Mouse (Mus musculus) right cerebral cortex, adult 18-20 months (tissue): ENCODE measurements at regions not wholly inside any gene's neighbourhood (a gene's known extent, or its start where the extent isn't known, plus 50 kb on each side); places are given as distances from the start of the nearest gene placed in this dataset.

Source experiments
- DNase-seq: peaks from one replicate; pipeline ENCODE4 v3.0.0; 2022; ENCODE audit warnings: mixed read lengths

DNA sequence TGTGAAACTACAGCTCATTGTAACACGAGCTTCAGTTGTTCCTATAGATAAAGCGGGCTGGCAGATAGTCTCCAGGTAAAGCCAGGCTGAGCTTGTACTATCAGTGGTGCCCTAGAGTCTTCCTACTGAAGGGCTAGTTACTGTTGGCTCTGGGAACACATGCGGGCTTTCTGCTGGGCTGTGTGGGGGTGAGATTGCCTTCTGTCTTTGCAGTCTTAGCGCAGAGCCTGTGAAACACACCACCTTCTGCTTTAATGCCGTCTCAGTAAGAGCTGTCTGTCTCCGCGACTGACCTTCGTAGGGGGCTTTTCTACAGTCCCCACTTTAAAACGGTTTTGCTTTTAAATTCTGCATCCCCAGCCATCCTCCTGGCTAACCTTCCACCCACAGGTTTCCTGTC, 76.7 kb downstream of the Trim29 start:
- peak; percentile 15 for DNase-seq

DNA sequence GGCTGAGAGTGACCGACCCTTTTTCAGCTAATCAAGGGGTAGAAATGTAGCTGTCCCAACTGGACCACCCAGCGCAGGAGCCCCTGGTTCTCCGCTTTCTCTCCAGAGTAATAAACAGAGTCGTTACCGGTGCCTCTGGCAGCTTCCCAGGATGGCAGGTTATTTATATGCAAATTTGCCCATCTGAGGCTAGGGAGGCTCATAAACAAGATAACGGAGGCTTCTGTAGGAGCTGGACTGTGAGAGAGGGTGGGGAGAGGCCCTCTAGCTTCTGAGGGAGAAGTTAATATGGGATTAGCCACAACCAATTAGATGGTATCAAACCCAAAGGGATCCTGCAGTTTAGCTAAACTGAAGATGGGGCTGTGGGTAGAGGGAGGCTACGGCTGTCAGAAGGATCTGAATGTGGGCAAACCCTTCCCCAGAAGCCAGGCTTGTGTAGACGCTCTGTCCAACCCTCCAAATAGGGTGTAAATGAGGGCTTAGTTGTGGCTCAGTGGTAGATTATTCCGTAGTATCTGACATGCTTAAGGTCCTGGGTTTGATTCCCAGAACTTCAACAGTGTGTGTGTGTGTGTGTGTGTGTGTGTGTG, 78.9 kb downstream of the Trim29 start:
- no peak for DNase-seq

DNA sequence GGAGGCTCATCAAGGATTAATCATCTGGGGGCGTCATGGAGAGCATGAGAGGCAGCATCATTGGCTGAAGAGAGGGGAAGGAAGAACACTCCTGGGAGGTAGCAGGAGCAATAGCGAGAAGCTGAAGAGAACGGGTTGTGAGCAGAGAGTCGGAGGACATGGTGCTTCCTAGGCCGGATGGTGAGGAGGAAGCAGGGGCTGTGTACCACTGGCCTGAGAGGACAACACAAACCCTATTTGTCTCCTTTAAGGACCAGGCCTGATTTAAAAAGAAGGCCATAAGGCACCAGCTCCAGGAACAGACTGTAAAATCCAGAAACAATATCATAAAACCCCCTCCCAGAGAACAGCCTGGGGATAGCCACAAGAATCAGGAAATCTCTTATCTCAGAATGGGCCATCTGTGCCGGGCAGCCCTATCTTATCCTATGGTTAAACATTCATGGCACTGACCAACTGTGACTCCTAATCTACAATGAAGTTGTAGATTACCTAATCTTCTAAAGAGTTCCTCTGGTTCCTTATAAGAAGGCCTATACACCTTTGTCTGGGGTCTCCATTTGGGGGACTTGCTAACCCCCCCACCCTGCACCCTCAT, 81.9 kb downstream of the Trim29 start:
- no peak for DNase-seq

DNA sequence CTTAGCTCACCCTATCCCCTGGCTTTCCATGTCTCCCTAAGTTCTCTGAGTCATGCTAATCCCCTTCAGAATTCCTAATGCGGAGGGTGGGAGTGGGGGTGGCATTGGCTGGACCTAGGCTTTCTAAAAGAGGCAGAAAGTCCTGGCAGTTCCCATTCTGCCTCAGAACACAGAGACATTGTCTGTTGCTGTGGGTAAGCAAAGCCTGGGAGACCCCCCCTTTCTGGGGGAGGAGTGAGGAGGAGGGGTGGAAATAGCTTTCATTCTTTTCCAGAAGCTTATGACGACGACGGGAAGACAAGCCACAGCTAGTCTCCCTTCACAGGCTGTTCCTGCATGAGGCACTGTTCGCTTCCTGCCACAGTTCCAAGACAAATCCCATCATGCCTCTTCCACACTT, 83.6 kb downstream of the Trim29 start:
- peak; percentile 7 for DNase-seq

DNA sequence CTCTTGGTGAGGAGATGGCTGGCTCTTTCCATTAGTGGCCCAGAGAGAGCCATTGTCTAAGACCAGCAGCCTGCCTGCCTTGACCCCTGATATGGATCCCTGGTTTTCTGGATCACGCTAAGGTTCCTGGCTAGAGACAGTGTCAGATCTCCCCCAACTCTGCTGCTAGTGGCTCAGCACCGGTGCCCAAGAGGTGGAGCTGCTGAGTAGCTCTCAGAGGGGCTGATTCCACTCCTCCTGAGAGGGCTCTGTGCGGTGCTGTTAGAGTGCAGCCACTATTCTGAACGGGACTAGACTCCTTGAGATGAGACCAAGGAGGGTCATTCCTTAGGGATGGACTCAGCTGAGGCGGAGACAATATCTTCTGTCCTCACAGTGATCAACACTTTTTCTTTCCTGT, 84.6 kb downstream of the Trim29 start:
- peak; percentile 11 for DNase-seq

DNA sequence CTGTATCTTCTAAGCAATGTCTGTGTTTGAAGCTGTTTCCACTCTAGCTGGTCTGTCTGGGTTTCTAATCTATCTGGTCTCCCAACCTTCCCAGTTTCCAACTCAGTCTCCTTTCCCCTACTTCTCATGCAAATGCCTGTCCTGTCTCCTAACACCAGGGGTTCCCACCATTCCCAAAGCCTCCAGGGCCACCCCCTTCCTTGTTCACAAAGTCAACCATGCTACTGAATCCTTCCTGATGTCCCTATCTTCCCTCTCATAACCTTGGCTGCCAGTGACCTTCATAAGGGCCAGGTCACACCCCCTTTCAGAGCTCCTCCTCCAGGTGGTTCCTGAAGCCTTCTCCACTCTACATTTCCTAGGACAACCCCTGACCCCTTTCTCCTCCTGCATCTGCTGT, 85.9 kb downstream of the Trim29 start:
- DNase-seq, result no peak

DNA sequence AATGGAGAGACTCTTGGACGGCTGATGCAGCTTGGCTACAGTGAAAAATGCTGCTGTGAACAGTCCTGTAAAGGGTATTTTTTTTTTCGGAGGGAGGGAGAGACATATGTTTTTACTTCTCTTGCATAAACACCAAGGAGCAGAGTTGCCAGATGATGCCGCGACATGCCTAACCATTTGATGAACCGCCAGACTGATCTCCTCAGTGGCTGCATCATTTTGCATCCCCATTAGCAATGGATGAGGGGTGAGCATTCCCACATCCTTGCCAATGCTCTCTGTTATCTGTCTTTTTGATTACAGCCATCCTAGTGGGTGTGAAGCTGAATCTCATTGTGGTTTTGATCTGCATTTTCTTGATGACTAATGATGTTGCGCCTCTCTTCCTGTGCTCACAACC, 97.8 kb downstream of the Trim29 start:
- DNase-seq, result no peak

DNA sequence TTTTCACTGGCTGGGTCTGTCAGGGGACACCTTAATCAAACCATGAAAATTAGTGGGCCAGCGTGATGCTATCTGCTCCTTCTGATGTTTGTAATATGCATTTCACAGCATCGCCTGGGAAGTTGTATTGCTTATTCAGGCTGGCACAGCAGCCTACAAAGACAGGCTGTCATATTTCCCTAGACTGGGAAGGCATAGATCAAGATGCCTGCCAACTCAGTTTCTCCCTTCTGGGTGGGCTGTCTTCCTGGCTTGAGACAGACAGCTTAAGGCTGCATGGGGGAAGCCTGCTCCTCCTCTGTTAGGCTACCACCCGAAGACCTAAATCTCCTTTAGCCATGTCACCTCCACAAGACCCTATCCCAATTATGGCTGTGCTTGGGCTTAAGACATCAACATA, 101.8 kb downstream of the Trim29 start:
- no peak for DNase-seq

DNA sequence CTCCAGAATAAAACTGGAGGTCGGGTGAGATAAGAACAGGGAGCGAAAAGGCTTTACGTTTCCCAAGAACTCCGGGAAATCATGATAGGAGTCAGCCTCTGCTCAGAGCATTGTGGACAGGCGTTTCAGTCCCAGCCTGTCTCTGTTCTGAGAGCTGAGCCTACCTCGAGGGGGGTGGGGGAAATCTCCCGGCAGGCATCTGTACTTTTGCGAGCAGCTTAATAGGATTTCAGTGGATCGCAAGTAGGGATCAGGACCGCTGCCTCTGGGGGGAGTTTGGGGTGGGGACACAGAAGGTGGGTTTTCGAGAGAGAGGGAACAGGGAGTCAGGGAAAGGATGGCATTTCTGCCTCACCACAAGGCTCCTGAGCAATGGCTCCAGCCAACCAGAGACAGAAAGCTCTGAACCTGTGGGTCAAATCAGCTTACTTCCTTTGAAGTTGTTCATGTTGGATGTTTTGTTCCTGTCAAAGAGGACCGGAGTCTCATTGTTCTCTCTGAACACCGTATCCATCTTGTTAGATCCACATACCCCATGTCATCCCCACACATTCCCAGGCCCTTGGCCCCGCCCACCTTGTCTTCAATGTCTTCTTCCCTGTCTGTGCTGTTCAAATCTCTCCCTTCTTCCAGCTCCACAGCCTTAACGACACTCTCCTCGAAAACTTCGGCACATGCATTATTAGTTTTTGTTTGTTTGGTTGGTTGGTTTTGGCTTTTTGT, 109.5 kb downstream of the Trim29 start:
- DNase-seq, result no peak

DNA sequence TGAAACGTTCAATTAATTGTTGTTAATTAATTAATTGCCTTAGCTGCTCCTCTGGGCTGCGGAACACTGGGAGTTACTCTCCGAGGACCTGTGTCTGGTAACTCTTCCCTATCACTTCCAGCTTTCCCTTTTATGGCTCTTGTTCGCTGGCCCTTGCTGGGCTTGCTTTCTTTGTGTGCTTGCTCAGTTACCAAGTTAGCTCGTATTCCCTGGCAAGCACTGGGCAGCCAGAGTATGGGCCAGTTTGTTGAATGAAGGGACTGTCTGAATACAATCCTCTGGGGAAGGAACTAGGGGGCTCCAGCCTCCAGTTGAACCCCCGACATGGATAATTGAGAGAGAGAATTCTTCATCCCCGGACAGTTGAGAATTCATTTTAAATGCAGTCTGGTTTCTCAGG, 116.4 kb downstream of the Trim29 start:
- DNase-seq, result no peak

DNA sequence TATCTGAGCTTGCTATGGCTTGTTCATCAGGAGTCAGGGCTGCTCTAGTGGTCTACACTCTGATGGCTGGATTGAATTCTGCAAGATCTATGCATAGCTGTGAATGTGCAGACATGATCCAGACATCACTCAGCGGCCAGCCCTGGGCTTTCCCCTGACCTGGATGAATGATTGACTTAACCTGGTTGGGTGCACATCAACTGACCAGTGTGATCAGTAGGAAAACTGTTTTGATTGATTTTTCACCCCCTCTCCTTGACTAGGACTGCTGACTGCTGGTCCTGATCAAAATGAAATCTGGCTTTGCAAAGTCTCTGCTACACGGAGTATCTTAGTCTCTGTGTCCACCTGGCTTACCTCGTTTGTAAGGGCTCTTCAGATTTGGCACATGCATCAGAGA, 123.3 kb downstream of the Trim29 start:
- no peak for DNase-seq

DNA sequence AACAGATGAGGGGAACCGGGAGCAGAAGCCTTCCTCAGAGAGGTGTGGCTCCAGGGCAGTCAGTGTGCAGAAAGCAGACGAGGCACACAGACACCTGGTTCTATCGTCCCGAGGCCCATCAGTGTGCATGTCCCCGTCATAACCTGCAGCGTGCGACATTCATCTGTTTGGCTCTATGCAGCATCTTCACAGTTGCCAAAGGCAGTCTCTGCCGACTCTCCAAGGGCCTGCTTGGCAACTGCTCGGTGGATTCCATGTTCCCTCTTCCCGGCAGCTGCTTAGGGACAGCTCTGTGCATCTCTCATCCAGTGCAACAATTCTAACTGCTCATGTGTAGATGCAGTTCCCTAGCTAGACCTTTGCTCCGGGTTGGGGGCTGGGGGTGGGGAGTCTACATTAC, 127.8 kb downstream of the Trim29 start:
- no peak for DNase-seq

DNA sequence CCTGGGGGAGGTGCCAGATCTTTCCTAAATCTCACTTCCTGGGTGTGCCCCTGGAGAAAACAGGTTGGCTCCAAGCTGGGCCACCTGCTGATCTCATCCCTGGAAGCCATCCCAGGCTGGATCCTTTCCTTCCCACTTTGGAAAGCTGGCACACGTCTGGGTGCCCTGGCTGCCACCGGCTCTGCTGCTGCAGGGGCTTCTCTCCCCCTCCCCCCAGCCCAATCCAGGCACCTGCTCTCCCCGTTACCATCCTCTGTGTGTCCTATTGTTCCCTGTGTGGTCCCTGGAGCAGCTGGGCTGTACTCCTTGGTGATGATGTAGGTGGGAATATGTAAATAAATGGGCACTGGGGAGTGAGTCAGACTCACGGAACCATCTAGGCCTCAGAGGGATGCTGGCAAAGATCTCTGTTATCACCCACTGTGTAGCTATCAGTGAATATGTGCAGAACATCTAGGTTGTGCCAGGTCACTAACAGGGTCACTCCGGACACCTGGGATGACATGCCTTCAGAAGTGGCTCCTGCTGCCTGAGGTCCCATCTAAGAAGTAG, 130.4 kb downstream of the Trim29 start:
- peak; percentile 13 for DNase-seq

DNA sequence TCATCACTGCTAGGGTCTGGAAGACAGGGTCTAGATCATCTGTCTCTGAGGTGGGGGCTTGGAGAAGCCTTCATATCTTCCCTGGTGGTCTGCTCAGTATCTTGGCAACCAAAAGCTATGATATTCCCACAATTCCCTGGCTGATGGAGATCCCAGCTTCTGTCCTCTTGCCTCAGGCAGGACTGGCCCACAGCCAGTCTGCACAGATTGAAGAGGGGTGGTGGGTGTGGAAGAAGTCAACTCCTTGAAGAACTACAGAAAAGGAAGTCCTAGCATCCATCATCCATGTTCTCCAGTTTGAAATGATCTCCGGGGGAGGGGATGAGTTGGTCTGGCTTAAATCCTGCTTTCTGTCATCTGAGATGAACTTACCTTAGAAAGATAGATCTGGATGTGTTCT, 134.8 kb downstream of the Trim29 start:
- peak; percentile 17 for DNase-seq

DNA sequence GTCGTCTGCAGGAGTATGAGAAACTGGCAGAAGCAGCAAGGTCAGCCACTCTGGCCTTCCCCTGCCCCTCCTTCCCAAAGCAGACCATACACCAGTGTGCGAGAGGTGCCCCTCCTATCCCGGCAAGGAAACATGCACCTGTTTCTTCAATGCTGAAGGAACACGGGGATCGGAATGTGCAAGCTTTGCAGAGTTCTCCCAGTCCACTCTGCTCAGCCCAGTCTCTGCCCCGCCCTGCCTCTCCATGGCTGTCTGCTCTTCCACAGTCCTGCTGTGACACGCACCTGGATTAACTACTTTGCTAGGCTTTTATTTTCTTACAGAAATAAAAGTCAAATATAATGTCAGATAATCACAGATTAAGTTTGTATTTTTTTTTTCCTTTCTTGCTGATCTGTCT, 136.7 kb downstream of the Trim29 start:
- DNase-seq, result no peak

DNA sequence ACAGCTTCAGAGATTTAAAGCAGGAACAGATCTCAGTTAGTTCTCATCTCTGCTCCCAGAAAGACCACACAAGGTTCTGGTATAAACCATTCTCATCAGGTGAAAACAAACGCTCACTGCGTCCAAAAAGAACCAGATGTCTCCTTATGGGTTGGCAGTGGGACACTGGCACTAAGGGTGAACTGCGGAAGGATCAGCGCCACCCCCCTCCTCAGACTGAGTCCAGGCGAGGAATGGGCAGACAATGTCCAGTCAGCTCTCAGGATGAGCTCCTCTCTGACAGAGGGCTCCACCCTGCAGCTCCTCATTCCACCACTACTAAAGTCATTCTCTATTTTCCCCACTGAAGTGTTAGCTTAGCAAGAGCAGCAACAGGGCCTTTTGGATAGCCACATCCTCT, 138.3 kb downstream of the Trim29 start:
- DNase-seq, result no peak

DNA sequence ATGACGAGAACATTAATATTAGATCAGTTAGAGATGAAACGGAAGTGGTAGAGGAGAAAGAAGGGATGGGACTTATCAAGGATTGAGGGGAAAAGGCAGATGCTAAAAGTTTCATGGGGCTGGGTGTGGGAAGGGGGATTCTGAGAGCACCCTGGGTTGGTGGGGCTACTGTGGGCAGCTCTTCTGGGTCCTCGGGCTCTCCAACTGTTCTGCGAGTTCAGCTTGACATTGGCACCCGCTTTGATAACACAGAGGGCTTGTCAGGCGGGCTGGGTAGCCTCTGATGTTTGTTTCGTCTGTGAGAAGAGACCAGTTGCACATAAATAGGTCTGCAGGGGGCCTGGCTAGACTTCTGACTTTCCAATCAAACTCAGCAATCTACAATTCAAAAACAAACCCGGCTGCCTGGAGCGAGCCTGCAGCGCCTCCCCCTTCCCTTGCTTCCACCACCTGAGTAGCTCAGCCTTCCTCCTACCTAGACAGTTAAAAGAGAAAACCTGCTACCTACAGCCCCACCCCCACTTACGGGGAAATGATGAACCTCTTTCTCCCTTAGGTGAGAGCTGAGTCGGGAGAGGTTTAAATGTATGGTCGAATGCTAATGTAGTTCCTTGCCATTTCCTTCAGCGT, 143.4 kb downstream of the Trim29 start:
- no peak for DNase-seq

DNA sequence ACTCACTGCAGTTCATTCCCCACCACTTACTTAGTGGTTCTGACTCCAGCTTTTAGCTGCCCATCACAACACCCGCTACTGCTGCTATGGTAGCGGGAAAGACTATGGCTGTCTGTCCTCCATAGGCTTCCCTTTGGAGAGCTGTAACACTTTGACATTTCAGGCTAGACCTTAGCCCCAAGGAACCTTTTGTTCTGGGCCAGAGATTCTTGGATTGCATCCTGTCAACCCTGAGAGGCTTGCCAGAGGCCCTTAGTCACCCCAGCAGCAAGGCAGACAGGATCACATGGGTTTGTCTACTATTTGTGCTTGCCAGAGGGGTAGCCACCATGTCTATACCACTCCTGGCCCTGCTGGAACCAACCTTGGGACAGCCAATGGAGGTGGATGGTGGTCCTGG, 147.1 kb downstream of the Trim29 start:
- no peak for DNase-seq

DNA sequence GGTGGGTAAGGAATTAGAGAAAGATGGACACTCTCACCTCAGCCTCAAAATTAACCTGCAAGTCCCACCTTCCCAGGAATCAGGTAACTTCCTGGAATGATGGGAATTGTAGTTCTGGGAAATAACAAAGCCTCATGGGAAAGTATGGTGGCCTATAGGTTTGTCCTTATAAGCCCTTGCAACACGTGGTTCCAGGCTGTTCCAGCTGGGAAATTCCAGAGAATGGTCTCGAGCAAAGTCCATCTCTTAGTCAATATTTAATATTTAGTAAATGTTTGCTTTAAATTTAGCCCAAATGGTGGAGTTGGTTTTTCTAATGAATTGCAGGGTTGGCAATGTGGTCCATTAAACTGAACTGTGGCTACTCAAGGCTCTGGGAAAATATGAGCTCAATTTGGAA, 150.5 kb downstream of the Trim29 start:
- DNase-seq, result no peak

DNA sequence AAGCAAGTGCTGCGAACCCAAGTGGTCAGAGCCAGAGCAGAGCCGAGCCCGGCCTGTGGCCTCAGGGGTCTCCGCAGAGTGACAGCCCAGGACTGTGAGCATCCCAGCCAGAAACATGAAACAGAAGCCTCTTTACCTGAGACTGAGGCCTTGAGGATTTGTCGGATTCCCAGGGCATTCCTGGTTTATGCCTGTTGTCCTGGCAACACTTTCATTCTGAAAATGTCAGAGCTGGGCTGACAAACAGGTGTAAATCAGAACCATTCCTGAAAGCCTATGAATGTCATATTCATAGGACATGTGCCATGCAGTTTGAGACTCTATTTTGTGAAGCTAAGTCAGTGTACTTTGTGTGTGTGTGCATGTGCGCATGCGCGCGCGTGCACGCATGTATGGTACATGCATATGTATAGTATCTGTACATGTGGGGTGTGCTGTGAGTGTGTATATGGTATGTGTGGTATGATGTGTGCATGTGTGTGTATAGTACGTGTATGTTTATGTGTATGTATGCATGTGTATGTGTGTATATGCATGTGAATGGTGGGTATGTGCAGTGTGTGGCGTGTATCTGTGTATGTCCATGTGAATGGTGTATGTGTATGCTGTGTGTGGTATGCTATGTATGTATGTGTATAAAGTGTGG, 152.9 kb downstream of the Trim29 start:
- DNase-seq, result no peak

DNA sequence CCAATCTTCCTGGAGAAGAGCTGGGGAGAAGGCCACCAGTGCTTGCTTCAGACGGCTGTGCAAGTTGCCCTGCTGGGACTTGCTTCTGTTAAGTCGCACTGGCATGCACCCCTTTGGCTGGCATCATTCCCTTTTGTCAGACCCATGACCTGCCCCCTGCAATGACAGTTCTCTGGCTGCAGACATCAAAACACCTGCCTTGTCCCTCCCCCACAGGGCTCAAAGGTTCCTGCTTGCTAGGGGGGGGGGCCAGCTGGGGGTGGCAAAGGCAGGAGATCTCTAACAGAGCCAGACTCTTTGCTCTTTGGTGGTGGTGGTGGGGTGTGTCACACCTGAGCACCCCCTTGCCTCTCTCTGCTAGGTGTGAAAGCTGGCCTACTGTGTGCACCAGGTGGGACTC, 154.5 kb downstream of the Trim29 start:
- DNase-seq, result no peak

DNA sequence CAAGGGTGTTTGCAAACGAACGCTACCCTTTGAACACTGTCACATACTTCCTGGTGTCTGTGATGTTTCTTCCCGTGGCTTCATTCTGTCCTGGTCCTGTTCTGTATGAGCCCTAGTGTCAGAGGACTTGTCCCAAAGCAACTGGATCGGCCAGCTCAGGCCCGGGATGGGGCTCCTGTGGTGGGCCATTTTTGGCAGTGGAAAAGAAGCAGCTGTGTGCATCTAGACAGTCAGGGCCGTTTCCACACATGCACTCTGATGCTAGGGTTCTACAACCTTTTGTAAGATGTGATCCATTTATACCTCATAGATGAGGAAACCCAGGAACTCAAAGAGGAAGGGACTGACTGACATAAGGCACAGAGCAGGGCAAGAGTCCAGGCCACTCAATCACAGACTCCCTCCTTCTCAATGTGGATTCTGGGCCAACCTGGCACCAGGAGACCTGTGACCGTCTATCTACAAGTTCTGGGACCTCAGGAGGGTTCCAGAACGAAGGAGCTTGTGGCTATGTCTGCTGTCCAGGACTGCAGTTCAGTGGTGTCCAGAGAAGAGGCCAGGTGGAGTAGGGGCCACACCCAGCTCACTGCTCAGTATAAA, 155.2 kb downstream of the Trim29 start:
- DNase-seq, result no peak

DNA sequence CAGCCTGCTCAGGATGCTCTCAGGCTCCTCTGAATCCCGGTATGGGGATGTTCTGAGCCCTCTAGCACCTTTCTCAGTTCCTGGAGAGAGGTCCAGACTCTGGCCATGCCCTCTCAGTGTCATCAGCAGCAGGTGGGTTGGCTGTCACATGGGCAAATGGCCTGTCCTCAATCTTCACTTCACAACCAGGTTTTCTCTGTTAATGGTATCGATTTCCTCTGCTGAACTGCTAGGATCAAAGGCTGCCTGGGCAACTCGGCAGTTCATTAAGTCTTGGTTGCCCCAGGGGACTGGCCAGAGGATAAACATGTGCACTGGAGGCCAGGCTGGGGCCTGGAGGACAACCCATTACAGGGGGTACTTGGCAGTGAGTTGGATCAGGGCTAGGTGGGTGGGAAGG, 156.2 kb downstream of the Trim29 start:
- no peak for DNase-seq
